Mouse (Mus musculus): ENCODE measurements at regions not wholly inside any gene's neighbourhood (a gene's known extent, or its start where the extent isn't known, plus 50 kb on each side); places are given as distances from the start of the nearest gene placed in this dataset.
"Not testable (repeated sequence)": the region's sequence is repeated elsewhere in the genome, so short reads cannot be mapped to it uniquely, and the experiment has no call there.

GRCm38 (mm10) chr12:114285082-114285481, 741.4 kb downstream of the Adam6a start:
- DNase-seq (ENCODE audit: low read depth): no peak

- DNase-seq (ENCODE audit: low read depth): no peak
Observed at GRCm38 (mm10) chr12:114287041-114287440, 743.3 kb downstream of the Adam6a start.

GRCm38 (mm10) chr12:114291083-114291482, 747.4 kb downstream of the Adam6a start:
- DNase-seq (ENCODE audit: low read depth): no peak

- peak; percentile 67 for DNase-seq (ENCODE audit: low read depth)
Observed at GRCm38 (mm10) chr12:114299771-114300170, 756.1 kb downstream of the Adam6a start.

- no peak for DNase-seq (ENCODE audit: low read depth)
Observed at GRCm38 (mm10) chr12:114301728-114302127, 758.0 kb downstream of the Adam6a start.

GRCm38 (mm10) chr12:114332552-114332951, 788.8 kb downstream of the Adam6a start:
- peak; percentile 47 for DNase-seq (ENCODE audit: low read depth)

GRCm38 (mm10) chr12:114366276-114366675, 822.6 kb downstream of the Adam6a start:
- DNase-seq (ENCODE audit: low read depth): peak; percentile 19

DNA sequence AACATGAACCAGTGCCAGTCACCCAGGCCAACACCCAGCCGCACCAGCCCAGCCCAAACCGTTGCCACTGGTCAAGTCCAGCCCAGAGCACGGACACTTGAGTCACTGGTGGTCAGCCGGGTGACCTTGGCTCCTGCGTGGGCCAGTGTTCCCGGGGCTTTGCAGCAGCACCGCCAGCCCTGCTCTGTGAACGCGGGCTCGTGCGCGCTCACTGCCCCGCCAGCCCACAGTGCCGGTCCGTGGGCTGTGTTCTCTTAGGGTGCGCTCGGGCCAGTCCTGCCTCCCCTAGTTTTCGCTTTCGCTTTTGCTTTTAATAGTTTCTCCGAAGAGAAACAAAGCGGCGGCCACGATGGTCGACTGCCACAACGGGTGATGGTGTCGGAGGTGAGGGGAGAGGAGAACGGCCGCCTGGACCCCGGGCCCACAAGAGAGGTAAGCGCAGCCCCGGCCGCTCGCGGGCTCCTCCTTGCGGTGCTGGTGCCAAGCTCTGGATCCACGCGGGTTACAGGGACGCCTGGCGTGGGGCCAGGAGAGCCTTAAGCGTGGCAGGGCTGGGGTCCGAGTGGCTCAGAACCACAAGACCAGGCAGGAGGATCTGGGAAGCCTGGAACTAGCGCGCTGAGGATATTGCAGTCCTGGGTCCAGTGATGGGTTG, 835.1 kb downstream of the Adam6a start:
- DNase-seq (ENCODE audit: low read depth): not testable (repeated sequence)

GRCm38 (mm10) chr12:114391447-114391846, 847.7 kb downstream of the Adam6a start:
- no peak for DNase-seq (ENCODE audit: low read depth)

DNA sequence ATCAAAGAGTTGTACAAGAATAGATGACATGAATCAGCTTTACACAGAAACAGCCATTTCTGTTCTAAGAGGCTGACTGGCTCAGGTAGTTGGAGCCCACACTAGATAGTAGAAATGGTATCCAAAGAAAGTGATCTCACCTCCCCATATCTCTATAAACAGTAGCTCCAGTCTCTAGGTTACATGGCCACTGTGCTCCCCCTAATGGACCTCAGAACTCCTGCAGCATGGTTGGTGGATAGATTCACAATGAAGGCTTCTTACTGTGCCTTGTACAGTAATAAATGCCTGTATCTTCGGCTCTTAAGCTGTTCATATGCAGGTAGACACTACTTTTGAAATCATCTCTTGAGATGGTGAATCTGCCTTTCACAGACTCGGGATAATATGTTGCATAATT, 862.5 kb downstream of the Adam6a start:
- DNase-seq (ENCODE audit: low read depth): peak; percentile 51

DNA sequence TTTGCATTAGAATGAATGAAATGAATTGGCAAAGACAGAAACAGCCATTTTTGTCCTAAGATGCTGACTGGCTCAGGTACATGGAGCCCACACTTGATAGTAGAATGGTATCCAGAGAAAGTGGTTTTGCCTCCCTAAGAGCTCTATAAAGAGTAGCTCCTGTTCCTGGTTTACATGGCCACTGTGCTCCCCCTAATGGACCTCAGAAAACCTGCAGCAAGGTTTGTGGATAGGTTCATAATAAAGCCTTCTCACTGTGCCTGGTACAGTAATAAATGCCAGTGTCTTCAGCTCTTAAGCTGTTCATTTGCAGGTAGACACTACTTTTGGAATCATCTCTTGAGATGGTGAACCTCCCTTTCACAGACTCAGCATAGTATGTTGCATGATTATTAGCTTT, 890.8 kb downstream of the Adam6a start:
- peak; percentile 20 for DNase-seq (ENCODE audit: low read depth)

DNA sequence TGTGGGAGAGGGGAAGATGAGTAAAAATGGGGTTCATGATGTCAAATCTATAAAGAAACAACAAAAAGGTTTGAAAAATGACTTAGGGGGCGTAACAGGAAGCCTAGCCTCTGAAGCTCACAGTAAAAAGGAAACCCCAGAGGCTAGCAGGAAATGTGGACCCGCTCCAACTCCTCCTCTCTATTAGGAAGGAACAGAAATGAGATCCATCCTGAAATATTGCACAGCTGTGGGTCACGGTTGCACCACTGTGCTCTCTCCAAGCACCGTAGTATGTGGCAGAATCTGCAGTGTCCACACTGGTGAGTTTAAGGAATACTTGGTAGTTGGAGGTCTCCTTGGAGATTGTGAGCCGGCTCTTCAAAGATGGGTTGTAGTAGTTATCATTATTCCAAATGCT, 918.3 kb downstream of the Adam6a start:
- peak; percentile 45 for DNase-seq (ENCODE audit: low read depth)

DNA sequence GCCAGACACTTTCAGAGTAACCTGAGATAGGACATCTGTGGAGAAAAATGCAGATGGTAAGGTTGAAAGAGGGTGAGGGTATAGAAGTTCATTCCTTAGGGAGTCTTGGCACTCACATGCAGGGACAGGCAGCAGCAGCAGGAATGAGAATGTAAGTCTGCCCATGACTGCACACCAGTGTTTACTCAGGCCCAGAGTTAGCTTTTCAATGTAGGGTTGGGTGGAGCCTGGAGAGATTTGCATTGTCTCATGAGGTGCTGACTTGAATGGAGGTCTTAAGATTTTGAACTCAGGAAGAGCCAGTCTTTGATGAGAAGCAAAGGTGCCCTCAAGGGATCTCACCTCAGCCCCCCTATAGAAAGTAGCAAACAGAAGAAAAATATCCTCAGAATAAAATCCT, 918.9 kb downstream of the Adam6a start:
- no peak for DNase-seq (ENCODE audit: low read depth)

DNA sequence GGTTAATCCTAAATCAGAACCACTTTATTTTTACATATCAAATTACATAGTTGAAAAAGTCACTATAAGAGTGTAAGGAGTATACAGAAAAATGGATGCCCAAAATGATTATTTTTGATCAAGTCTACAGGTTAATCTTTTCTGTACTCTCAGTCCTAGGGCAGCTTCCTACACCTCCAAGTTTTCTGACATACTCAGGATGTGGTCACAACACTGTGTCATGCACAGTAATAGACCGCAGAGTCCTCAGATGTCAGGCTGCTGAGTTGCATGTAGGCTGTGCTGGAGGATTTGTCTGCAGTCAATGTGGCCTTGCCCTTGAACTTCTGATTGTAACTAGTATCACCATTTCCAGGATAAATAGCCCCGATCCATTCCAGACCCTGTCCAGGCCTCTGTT, 925.1 kb downstream of the Adam6a start:
- DNase-seq (ENCODE audit: low read depth): peak; percentile 77

DNA sequence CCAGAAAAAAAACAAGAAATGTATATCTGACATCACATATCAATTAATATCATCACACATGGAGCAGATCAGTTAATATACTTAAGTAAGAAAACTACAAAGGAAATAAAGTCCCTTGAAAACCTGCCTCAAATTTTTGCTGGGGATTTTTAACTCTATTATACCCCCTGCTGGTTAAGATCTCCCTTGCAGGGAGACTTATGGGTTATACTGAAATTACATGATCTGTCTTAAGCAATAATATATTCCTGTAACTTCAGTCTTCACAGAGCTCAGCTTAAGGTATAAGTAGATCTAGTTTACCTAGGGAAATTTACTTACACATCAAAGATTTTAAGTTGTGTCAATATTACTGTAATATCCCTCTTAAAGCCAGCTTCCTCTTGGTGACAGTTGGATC, 929.0 kb downstream of the Adam6a start:
- not testable (repeated sequence) for DNase-seq (ENCODE audit: low read depth)

DNA sequence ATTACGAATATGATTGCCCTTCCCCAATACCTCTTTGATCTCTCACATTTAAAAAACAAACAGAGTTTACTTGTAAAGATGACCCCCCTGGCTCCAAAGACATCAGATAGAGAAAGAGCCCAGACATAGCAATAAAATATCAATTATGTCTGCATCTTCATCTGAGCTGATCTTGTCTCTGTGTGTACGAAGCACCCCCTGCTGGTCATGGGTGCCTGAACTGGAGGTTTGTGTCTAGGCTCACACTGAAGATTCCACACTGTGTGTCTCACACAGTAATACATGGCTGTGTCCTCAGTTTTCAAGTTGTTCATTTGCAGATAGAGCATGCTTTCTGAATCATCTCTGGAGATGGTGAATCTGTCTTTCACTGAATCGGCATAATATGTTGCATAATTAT, 935.0 kb downstream of the Adam6a start:
- DNase-seq (ENCODE audit: low read depth): peak; percentile 58

DNA sequence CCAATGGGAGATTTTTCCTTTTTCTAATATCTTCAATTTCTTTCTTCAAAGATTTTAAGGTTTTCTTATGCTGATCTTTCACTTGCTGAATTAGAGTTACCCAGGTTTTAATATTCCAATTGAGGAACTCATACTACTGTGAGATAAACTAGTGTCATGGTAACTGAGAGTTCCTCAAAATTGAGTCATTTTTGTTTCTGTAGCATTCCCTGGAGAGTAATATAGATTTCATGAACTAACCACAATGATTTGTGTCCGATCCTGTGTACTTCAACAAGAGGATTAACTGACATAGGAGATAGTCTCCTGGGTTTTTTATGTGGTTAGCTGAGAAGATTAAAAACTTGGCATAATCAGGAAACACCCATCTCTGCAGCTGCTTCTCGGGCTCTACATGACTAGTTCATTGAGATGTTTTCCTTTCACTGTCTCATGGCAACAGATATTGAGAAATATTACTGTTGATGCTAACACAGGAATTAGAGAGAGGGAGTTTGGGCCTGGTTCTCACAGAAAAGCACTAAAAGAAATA, 949.9 kb downstream of the Adam6a start:
- DNase-seq (ENCODE audit: low read depth): peak; percentile 84

DNA sequence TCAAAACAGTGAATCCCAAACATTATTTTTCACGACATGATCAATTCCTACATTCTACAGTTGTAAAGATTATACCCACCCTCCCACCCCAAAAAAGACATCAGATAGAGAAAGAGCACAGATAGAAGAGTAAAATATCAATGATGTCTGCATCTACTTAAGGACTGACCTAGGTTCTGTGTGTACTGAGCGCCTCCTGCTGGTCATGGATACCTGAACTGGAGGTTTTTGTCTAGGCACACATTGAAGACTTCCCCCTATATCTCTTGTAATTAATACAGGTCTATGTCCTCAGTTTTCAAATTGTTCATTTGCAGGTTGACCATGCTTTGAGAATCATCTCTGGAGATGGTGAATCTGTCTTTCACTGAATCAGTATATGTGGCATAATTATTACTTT, 952.0 kb downstream of the Adam6a start:
- DNase-seq (ENCODE audit: low read depth): peak; percentile 92

DNA sequence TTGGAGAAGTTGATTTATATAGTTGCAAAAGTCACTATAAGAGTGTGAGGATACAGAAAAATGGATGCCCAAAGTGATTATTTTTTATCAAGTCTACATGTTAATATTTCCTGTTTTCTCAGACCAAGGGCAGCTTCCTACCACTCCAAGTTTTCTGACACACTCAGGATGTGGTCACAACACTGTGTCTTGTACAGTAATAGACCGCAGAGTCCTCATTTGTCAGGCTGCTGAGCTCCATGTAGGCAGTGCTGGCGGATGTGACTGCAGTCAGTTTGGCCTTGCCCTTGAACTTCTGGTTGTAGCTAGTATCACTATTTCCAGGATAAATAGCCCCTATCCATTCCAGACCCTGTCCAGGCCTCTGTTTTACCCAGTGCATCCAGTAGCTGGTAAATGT, 969.4 kb downstream of the Adam6a start:
- DNase-seq (ENCODE audit: low read depth): peak; percentile 100

DNA sequence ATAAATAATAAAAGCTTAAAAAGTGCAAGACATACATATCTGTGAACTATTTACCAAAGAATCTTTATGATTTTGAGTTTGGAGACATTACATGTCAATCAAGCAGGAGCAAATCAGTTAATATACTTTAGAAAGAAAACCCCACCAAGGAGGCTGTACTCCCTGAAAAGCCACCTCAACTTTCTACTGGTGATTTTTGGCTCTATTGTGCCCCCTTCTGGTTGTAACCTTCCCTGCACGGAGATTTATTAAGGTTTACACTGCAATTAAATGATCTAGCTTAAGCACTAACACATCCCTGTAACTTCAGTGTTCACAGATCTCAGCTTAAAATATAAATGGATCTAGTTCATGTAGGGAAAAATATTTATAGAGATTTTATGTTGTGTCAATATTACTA, 998.4 kb downstream of the Adam6a start:
- DNase-seq (ENCODE audit: low read depth): peak; percentile 75

- DNase-seq (ENCODE audit: low read depth): peak; percentile 90
Observed at GRCm38 (mm10) chr12:114544931-114545330, 1001.2 kb downstream of the Adam6a start.

- DNase-seq (ENCODE audit: low read depth): peak; percentile 49
Observed at GRCm38 (mm10) chr12:114562440-114562839, 1018.7 kb downstream of the Adam6a start.

DNA sequence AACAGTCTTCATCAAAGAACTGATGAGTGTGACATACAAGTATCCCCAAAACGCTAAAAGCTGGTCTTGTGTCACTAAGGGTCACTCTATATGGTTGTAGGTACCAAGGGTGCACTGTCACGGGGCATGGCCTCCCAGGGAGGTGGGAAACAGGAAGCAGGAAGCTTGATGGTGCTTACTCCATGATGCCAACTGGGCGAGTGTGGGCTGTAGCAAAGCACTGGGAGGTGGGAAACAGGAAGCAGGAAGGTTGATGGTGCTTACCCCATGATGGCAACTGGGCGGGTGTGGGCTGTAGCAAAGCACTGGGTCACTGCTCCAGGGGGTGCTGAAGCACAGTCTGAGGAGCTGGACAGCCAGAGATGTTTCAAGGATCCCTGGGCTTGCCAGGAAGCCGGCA, 1019.3 kb downstream of the Adam6a start:
- no peak for DNase-seq (ENCODE audit: low read depth)

DNA sequence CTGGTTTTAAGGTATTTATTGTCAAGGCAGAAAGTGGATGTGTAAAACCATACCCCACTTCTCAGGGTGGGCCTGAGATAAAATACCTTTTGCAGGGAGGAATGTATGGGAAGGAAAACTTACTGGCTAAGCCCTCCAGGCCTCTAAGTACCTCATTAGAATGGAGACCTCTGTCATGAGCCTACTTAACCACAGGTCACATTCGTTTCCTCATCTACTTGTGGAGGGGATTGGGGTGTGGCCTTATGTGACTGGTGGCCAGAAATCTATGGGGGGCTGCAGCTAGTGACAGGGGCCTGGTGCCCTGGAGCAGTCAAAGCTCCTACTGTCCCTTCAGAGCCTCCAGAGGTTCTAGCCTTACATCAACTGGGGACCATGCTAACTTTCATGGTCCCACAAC, 1020.0 kb downstream of the Adam6a start:
- no peak for DNase-seq (ENCODE audit: low read depth)
